8 mouse cellular contexts compared by ENCODE assay signal in genomic region chr3:86002423-86002822, GRCm38 (mm10). TPM values are rescaled to one million over a fixed set of nuclear protein-coding genes. Genes with fewer than 3 reads are reported as not detected.
DNase-seq lines count a peak whose midpoint lies in the region; ATAC-seq and TF ChIP-seq lines count a peak whose summit lies in the region.
"Had no signal": no experiment of that assay in that cellular context is flagged by ENCODE, and none has a peak within 500 bp of the region (broad histone marks: within the 10 kb centered on the region; RNA-seq: fewer than 3 reads in every experiment).

Gene Prss48, minus strand, starts transcription at chr3:86002491.

- TF ChIP-seq EP300 in lung, postnatal 0 days (IDR thresholded peaks at IDR 0.05), result no peak

- no peak within 1 kb of the TSS for H3K9ac ChIP-seq in heart, embryonic 12.5 days
- no peak within 1 kb of the TSS for H3K9ac ChIP-seq in lung, postnatal 0 days (replicated peaks; ENCODE audit: low read depth)

- WGBS in heart, embryonic 12.5 days, result 70% methylated on average over 17 of the region's 17 CpGs
- 69% methylated on average over 17 of the region's 17 CpGs for WGBS in lung, postnatal 0 days

- TF ChIP-seq CTCF in lung, postnatal 0 days (IDR thresholded peaks at IDR 0.05), result peak; percentile 71

- H3K4me2 ChIP-seq in heart, embryonic 12.5 days, result no peak within 1 kb of the TSS
- no peak within 1 kb of the TSS for H3K4me2 ChIP-seq in lung, postnatal 0 days (replicated peaks; ENCODE audit: low read depth, low read length)

- no peak for ATAC-seq in heart, embryonic 12.5 days (ENCODE audit: insufficient number of reproducible peaks, low FRiP score)
- ATAC-seq in lung, postnatal 0 days, result peak; percentile 62
- ATAC-seq in megakaryocyte-erythroid progenitor cell, adult 5-6 weeks (replicated peaks; ENCODE audit: low FRiP score, low TSS enrichment, poor library complexity, severe bottlenecking), result no peak

- H3K4me3 ChIP-seq in heart, embryonic 12.5 days, result no peak within 1 kb of the TSS
- H3K4me3 ChIP-seq in lung, postnatal 0 days (ENCODE audit: low read depth, low read length), result no peak within 1 kb of the TSS

- no peak within 1 kb of the TSS for H3K27ac ChIP-seq in heart, embryonic 12.5 days (ENCODE audit: poor library complexity, severe bottlenecking)
- H3K27ac ChIP-seq in lung, postnatal 0 days (ENCODE audit: low read length), result peak within 1 kb of the TSS; percentile 48

- H3K36me3 ChIP-seq in heart, embryonic 12.5 days, result no peaks in the 10 kb centered on the region
- no peaks in the 10 kb centered on the region for H3K36me3 ChIP-seq in lung, postnatal 0 days (ENCODE audit: insufficient read depth, low read length)

- H3K9me3 ChIP-seq in heart, embryonic 12.5 days (replicated peaks), result no peaks in the 10 kb centered on the region
- no peaks in the 10 kb centered on the region for H3K9me3 ChIP-seq in lung, postnatal 0 days (ENCODE audit: low read length)

- peak; percentile 33 for DNase-seq in heart, postnatal 4 days
- peak; percentile 8 to 9 for DNase-seq in B cell, adult 2 months
- peak; percentile 97 for DNase-seq in R1 (ENCODE audit: low read depth, low spot score)
- peak; percentile 29 for DNase-seq in lung, postnatal 0 days (ENCODE audit: low spot score)
- DNase-seq in cerebellum, adult 8-10 months, result no peak
- DNase-seq: gastrocnemius, postnatal 36 days had no signal

- H3K27me3 ChIP-seq in heart, embryonic 12.5 days (replicated peaks), result no peaks in the 10 kb centered on the region
- no peaks in the 10 kb centered on the region for H3K27me3 ChIP-seq in lung, postnatal 0 days (replicated peaks; ENCODE audit: insufficient read depth, low read length)

- H3K4me1 ChIP-seq in heart, embryonic 12.5 days (replicated peaks), result 0 out of 2 replicates have a peak, but pooled peaks cover 4% of the 10 kb centered on the region
- H3K4me1 ChIP-seq in lung, postnatal 0 days (ENCODE audit: insufficient read depth, low read depth, low read length), result no peaks in the 10 kb centered on the region; the same call in 1 of the 2 replicates

RNA-seq across cellular contexts. Expression of gene Prss48, which starts in this region (rescaled TPM):
- total RNA-seq in heart, postnatal 4 days (2021), result not detected
- not detected in 2 replicates for polyA plus RNA-seq in heart, embryonic 12.5 days (2016; fragmentation: Nextera tagmentation; extraction: Ambion mirVana)
- polyA plus RNA-seq in lung, postnatal 0 days (2015; fragmentation: Nextera tagmentation; extraction: Ambion mirVana), result not detected in 2 replicates
- not detected in 2 replicates for total RNA-seq in megakaryocyte-erythroid progenitor cell, adult 5-6 weeks (2014; fragmentation: Nextera tagmentation)
- not detected in 2 replicates for total RNA-seq in megakaryocyte-erythroid progenitor cell, adult 5-6 weeks (2017)
- total RNA-seq: gastrocnemius, postnatal 36 days had no signal

Comparison
In these comparisons a context has a peak if more than half of its experiments do, and no peak if none do; other contexts are left out.
1. Peak in DNase-seq in heart, postnatal 4 days; RNA of the gene not detected or under 1 TPM.
2. Peak in DNase-seq, ATAC-seq and H3K27ac ChIP-seq in lung, postnatal 0 days; RNA of the gene not detected or under 1 TPM.